Mouse (Mus musculus): Measurements from ENCODE around the gene Dnajc1. TPM values are rescaled to one million over a fixed set of nuclear protein-coding genes. Genes with fewer than 3 reads are reported as not detected.

The Dnajc1 gene
- polyA plus RNA-seq, 1 experiment from 2014 or later = 16.5 TPM

- no peak overlapping the region for H3K4me2 ChIP-seq (ENCODE audit: low read length)
- no peaks in the 10 kb centered on the region for H3K4me1 ChIP-seq (ENCODE audit: control insufficient read depth, insufficient read depth, low read length)
- H3K9ac ChIP-seq (ENCODE audit: low read length) = no peak overlapping the region
- H3K27ac ChIP-seq (ENCODE audit: low read depth, low read length) = no peak overlapping the region
- DNase-seq (ENCODE audit: low spot score) = peak; percentile 70
- H3K36me3 ChIP-seq (ENCODE audit: control insufficient read depth, insufficient read depth, low read length) = peaks cover 27% of the 10 kb centered on the region
- no peak overlapping the region for H3K4me3 ChIP-seq (ENCODE audit: low read depth, low read length)
- WGBS = 66% methylated on average over 3 of the region's 3 CpGs
- H3K27me3 ChIP-seq (replicated peaks; ENCODE audit: control insufficient read depth, insufficient read depth, low read length) = no peaks in the 10 kb centered on the region
- H3K9me3 ChIP-seq (replicated peaks; ENCODE audit: control insufficient read depth, low read length) = no peaks in the 10 kb centered on the region
- ATAC-seq = peak; percentile 63; the same call in 1 of the 2 replicates
Observed at GRCm38 (mm10) chr2:18195691-18196396, 196.8 kb downstream of the Dnajc1 start.

GRCm38 (mm10) chr2:18195285-18195684, 197.3 kb downstream of the Dnajc1 start:
- Histone ChIP-seq H3K4me1 (ENCODE audit: control insufficient read depth, insufficient read depth, low read length) (no peaks in the 10 kb centered on the region), H3K9me3 (replicated peaks; ENCODE audit: control insufficient read depth, low read length) (no peaks in the 10 kb centered on the region), H3K27me3 (replicated peaks; ENCODE audit: control insufficient read depth, insufficient read depth, low read length) (no peaks in the 10 kb centered on the region), H3K36me3 (ENCODE audit: control insufficient read depth, insufficient read depth, low read length) (peaks cover 27% of the 10 kb centered on the region), H3K4me3 (ENCODE audit: low read depth, low read length) (no peak overlapping the region), H3K27ac (ENCODE audit: low read depth, low read length) (no peak overlapping the region), H3K9ac (ENCODE audit: low read length) (no peak overlapping the region), H3K4me2 (ENCODE audit: low read length) (no peak overlapping the region)
- no peak for DNase-seq (ENCODE audit: low spot score)
- peak; percentile 26; the same call in 1 of the 2 replicates for ATAC-seq
- WGBS = 91% methylated on average over 4 of the region's 4 CpGs

- H3K27me3 ChIP-seq (replicated peaks; ENCODE audit: control insufficient read depth, insufficient read depth, low read length) = no peaks in the 10 kb centered on the region
- WGBS = 97% methylated on average over 2 of the region's 2 CpGs
- no peak for DNase-seq (ENCODE audit: low spot score)
- no peak overlapping the region for H3K9ac ChIP-seq (ENCODE audit: low read length)
- no peak overlapping the region for H3K4me3 ChIP-seq (ENCODE audit: low read depth, low read length)
- H3K9me3 ChIP-seq (replicated peaks; ENCODE audit: control insufficient read depth, low read length) = no peaks in the 10 kb centered on the region
- no peaks in the 10 kb centered on the region for H3K4me1 ChIP-seq (ENCODE audit: control insufficient read depth, insufficient read depth, low read length)
- peaks cover 47% of the 10 kb centered on the region for H3K36me3 ChIP-seq (ENCODE audit: control insufficient read depth, insufficient read depth, low read length)
- no peak overlapping the region for H3K4me2 ChIP-seq (ENCODE audit: low read length)
- ATAC-seq = no peak
- H3K27ac ChIP-seq (ENCODE audit: low read depth, low read length) = no peak overlapping the region
Observed at GRCm38 (mm10) chr2:18188367-18188766, 204.3 kb downstream of the Dnajc1 start.

GRCm38 (mm10) chr2:18183079-18183478, 209.6 kb downstream of the Dnajc1 start:
- ATAC-seq (no peak), DNase-seq (ENCODE audit: low spot score) (no peak)
- peaks cover 43% of the 10 kb centered on the region for H3K36me3 ChIP-seq (ENCODE audit: control insufficient read depth, insufficient read depth, low read length)
- H3K4me2 ChIP-seq (ENCODE audit: low read length) = no peak overlapping the region
- H3K4me1 ChIP-seq (ENCODE audit: control insufficient read depth, insufficient read depth, low read length) = no peaks in the 10 kb centered on the region
- H3K9me3 ChIP-seq (replicated peaks; ENCODE audit: control insufficient read depth, low read length) = no peaks in the 10 kb centered on the region
- H3K27me3 ChIP-seq (replicated peaks; ENCODE audit: control insufficient read depth, insufficient read depth, low read length) = no peaks in the 10 kb centered on the region
- H3K9ac ChIP-seq (ENCODE audit: low read length) = no peak overlapping the region
- no peak overlapping the region for H3K4me3 ChIP-seq (ENCODE audit: low read depth, low read length)
- no peak overlapping the region for H3K27ac ChIP-seq (ENCODE audit: low read depth, low read length)

GRCm38 (mm10) chr2:18181631-18182030, 211.0 kb downstream of the Dnajc1 start:
- ATAC-seq (no peak), DNase-seq (ENCODE audit: low spot score) (no peak)
- H3K36me3 ChIP-seq (ENCODE audit: control insufficient read depth, insufficient read depth, low read length) = peaks cover 37% of the 10 kb centered on the region
- H3K9me3 ChIP-seq (replicated peaks; ENCODE audit: control insufficient read depth, low read length) = no peaks in the 10 kb centered on the region
- H3K4me3 ChIP-seq (ENCODE audit: low read depth, low read length) = no peak overlapping the region
- H3K4me2 ChIP-seq (ENCODE audit: low read length) = no peak overlapping the region
- no peaks in the 10 kb centered on the region for H3K27me3 ChIP-seq (replicated peaks; ENCODE audit: control insufficient read depth, insufficient read depth, low read length)
- no peak overlapping the region for H3K9ac ChIP-seq (ENCODE audit: low read length)
- no peak overlapping the region for H3K27ac ChIP-seq (ENCODE audit: low read depth, low read length)
- WGBS = 95% methylated on average over 3 of the region's 3 CpGs
- H3K4me1 ChIP-seq (ENCODE audit: control insufficient read depth, insufficient read depth, low read length) = no peaks in the 10 kb centered on the region

- no peak overlapping the region for H3K9ac ChIP-seq (ENCODE audit: low read length)
- 97% methylated on average over 5 of the region's 5 CpGs for WGBS
- H3K4me3 ChIP-seq (ENCODE audit: low read depth, low read length) = no peak overlapping the region
- H3K9me3 ChIP-seq (replicated peaks; ENCODE audit: control insufficient read depth, low read length) = no peaks in the 10 kb centered on the region
- no peak overlapping the region for H3K4me2 ChIP-seq (ENCODE audit: low read length)
- no peak overlapping the region for H3K27ac ChIP-seq (ENCODE audit: low read depth, low read length)
- no peaks in the 10 kb centered on the region for H3K27me3 ChIP-seq (replicated peaks; ENCODE audit: control insufficient read depth, insufficient read depth, low read length)
- ATAC-seq (no peak), DNase-seq (ENCODE audit: low spot score) (no peak)
- no peaks in the 10 kb centered on the region for H3K4me1 ChIP-seq (ENCODE audit: control insufficient read depth, insufficient read depth, low read length)
- H3K36me3 ChIP-seq (ENCODE audit: control insufficient read depth, insufficient read depth, low read length) = peaks cover 35% of the 10 kb centered on the region
Observed at GRCm38 (mm10) chr2:18180323-18180722, 212.3 kb downstream of the Dnajc1 start.

GRCm38 (mm10) chr2:18176235-18176634, 216.4 kb downstream of the Dnajc1 start:
- Histone ChIP-seq H3K4me3 (ENCODE audit: low read depth, low read length) (no peak overlapping the region), H3K36me3 (ENCODE audit: control insufficient read depth, insufficient read depth, low read length) (peaks cover 20% of the 10 kb centered on the region), H3K9me3 (replicated peaks; ENCODE audit: control insufficient read depth, low read length) (no peaks in the 10 kb centered on the region), H3K4me1 (ENCODE audit: control insufficient read depth, insufficient read depth, low read length) (no peaks in the 10 kb centered on the region), H3K9ac (ENCODE audit: low read length) (no peak overlapping the region), H3K27me3 (replicated peaks; ENCODE audit: control insufficient read depth, insufficient read depth, low read length) (no peaks in the 10 kb centered on the region), H3K4me2 (ENCODE audit: low read length) (no peak overlapping the region), H3K27ac (ENCODE audit: low read depth, low read length) (no peak overlapping the region)
- WGBS = 88% methylated on average over 3 of the region's 3 CpGs
- ATAC-seq = no peak
- DNase-seq (ENCODE audit: low spot score) = no peak

GRCm38 (mm10) chr2:18175234-18175633, 217.4 kb downstream of the Dnajc1 start:
- 46% methylated on average over 1 of the region's 1 CpGs for WGBS
- Histone ChIP-seq H3K9ac (ENCODE audit: low read length) (no peak overlapping the region), H3K9me3 (replicated peaks; ENCODE audit: control insufficient read depth, low read length) (no peaks in the 10 kb centered on the region), H3K36me3 (ENCODE audit: control insufficient read depth, insufficient read depth, low read length) (peaks cover 17% of the 10 kb centered on the region), H3K27me3 (replicated peaks; ENCODE audit: control insufficient read depth, insufficient read depth, low read length) (no peaks in the 10 kb centered on the region), H3K27ac (ENCODE audit: low read depth, low read length) (no peak overlapping the region), H3K4me3 (ENCODE audit: low read depth, low read length) (no peak overlapping the region), H3K4me2 (ENCODE audit: low read length) (no peak overlapping the region), H3K4me1 (ENCODE audit: control insufficient read depth, insufficient read depth, low read length) (no peaks in the 10 kb centered on the region)
- ATAC-seq (no peak), DNase-seq (ENCODE audit: low spot score) (no peak)

- H3K27me3 ChIP-seq (replicated peaks; ENCODE audit: control insufficient read depth, insufficient read depth, low read length) = no peaks in the 10 kb centered on the region
- H3K9ac ChIP-seq (ENCODE audit: low read length) = no peak overlapping the region
- no peak overlapping the region for H3K4me3 ChIP-seq (ENCODE audit: low read depth, low read length)
- ATAC-seq = no peak
- no peak for DNase-seq (ENCODE audit: low spot score)
- no peak overlapping the region for H3K27ac ChIP-seq (ENCODE audit: low read depth, low read length)
- 0 out of 2 replicates have a peak, but pooled peaks cover 4% of the 10 kb centered on the region for H3K36me3 ChIP-seq (ENCODE audit: control insufficient read depth, insufficient read depth, low read length)
- no peaks in the 10 kb centered on the region for H3K4me1 ChIP-seq (ENCODE audit: control insufficient read depth, insufficient read depth, low read length)
- no peak overlapping the region for H3K4me2 ChIP-seq (ENCODE audit: low read length)
- 73% methylated on average over 1 of the region's 1 CpGs for WGBS
- H3K9me3 ChIP-seq (replicated peaks; ENCODE audit: control insufficient read depth, low read length) = no peaks in the 10 kb centered on the region
Observed at GRCm38 (mm10) chr2:18169174-18169948, 223.3 kb downstream of the Dnajc1 start.

All from forebrain, embryonic 14.5 days (tissue).